Mouse (Mus musculus) stomach, postnatal 0 days (tissue): ENCODE measurements around the gene Mast4.

Source experiments
- CTCF ChIP-seq: IDR thresholded peaks from 2 replicates; pipeline ENCODE4 v1.5.1; 2016; ENCODE audit warnings: antibody characterized with exemption, low read depth, mild to moderate bottlenecking, moderate library complexity
- EP300 ChIP-seq: optimal IDR thresholded peaks from 2 replicates; pipeline ENCODE3; 2016; ENCODE audit warnings: antibody characterized with exemption

GRCm38 (mm10) chr13:103128729-103129128, 205.6 kb downstream of the Mast4 start:
- TF ChIP-seq CTCF (no peak), EP300 (no peak)
